Mouse (Mus musculus) midbrain, postnatal 0 days (tissue): Measurements from ENCODE around the gene Pip4k2a. TPM values are rescaled to one million over a fixed set of nuclear protein-coding genes. Genes with fewer than 3 reads are reported as not detected.

ENCODE experiments used
- ATAC-seq: fragments of 200-750 bp; cut with Nextera tagmentation; 2 replicates; pipeline ENCODE4 v1.8.0; 2017; ENCODE audit warnings: moderate number of reproducible peaks, mild to moderate bottlenecking, moderate TSS enrichment, moderate library complexity; ENCODE audit not compliant: low FRiP score
- DNase-seq: peaks from one replicate; pipeline ENCODE4 v3.0.0-alpha.2; 2015; ENCODE audit warnings: low spot score
- H3K27ac ChIP-seq: fragments of 300-500 bp; sonication (generic); 2 replicates; pipeline ENCODE4 v1.5.1; 2014; ENCODE audit warnings: low read depth, mild to moderate bottlenecking, low read length, mixed read lengths
- H3K27me3 ChIP-seq: fragments of 300-500 bp; sonication (generic); 2 replicates; pipeline ENCODE4 v1.6.1; 2014; ENCODE audit warnings: low read length, control low read depth, mixed read lengths; ENCODE audit not compliant: insufficient read depth
- H3K36me3 ChIP-seq: fragments of 300-500 bp; sonication (generic); 2 replicates; pipeline ENCODE4 v1.6.1; 2014; ENCODE audit warnings: low read length, control low read depth, mixed read lengths; ENCODE audit not compliant: insufficient read depth
- H3K4me1 ChIP-seq: fragments of 300-500 bp; sonication (generic); 2 replicates; pipeline ENCODE4 v1.6.1; 2014; ENCODE audit warnings: mild to moderate bottlenecking, control low read depth, antibody characterized with exemption, low read length, mixed read lengths; ENCODE audit not compliant: insufficient read depth
- H3K4me2 ChIP-seq: fragments of 300-500 bp; sonication (generic); 2 replicates; pipeline ENCODE4 v1.6.1; 2014; ENCODE audit warnings: low read depth, mild to moderate bottlenecking, low read length, mixed read lengths; ENCODE audit not compliant: poor library complexity, severe bottlenecking
- H3K4me3 ChIP-seq: fragments of 300-500 bp; sonication (generic); 2 replicates; pipeline ENCODE4 v1.5.1; 2014; ENCODE audit warnings: low read depth, mild to moderate bottlenecking, low read length, moderate library complexity
- H3K9ac ChIP-seq: fragments of 300-500 bp; sonication (generic); replicated peaks from 2 replicates; pipeline ENCODE4 v1.6.1; 2014; ENCODE audit warnings: mild to moderate bottlenecking, low read length, moderate library complexity, mixed read lengths; ENCODE audit not compliant: poor library complexity, severe bottlenecking
- H3K9me3 ChIP-seq: fragments of 300-500 bp; sonication (generic); 2 replicates; pipeline ENCODE4 v1.6.1; 2016; ENCODE audit warnings: low read length, control low read depth
- CTCF ChIP-seq: IDR thresholded peaks from 2 replicates; pipeline ENCODE4 v1.5.1; 2016; ENCODE audit warnings: antibody characterized with exemption, mild to moderate bottlenecking
- WGBS: fragments of 180-500 bp; shearing (Covaris S2); extraction: QIAGEN DNeasy Blood & Tissue Kit; methylation state at CpG from one replicate; pipeline ENCODE4 v1.1.7; 2014; 5-methylcytosine and 5-hydroxymethylcytosine counted together
- polyA plus RNA-seq: library from polyadenylated mRNA; unstranded; fragments of >200 nt; fragmentation: Nextera tagmentation; extraction: Ambion mirVana; gene quantifications from 2 replicates; pipeline ENCODE4 v1.2.1, GENCODE M21; 2015
- total RNA-seq: library from RNA; depleted of rRNA; stranded (reverse); fragments of >200 nt; gene quantifications from 2 replicates; pipeline ENCODE4 v1.2.3, GENCODE M21; 2014

Pip4k2a gene
- total and polyA plus RNA-seq, 2 experiments from 2014 or later, result 7.1 to 8.1 TPM

GRCm38 (mm10) chr2:18962502-18962901 is 35.4 kb downstream of the Pip4k2a start:
- Histone ChIP-seq H3K36me3 (no peaks in the 10 kb centered on the region), H3K4me2 (no peak overlapping the region), H3K9ac (no peak overlapping the region), H3K27me3 (no peaks in the 10 kb centered on the region), H3K9me3 (no peaks in the 10 kb centered on the region), H3K27ac (no peak overlapping the region), H3K4me3 (no peak overlapping the region), H3K4me1 (no peaks in the 10 kb centered on the region)
- DNase-seq (no peak), ATAC-seq (no peak)
- no peak for TF ChIP-seq CTCF
- 81% methylated on average over 3 of the region's 3 CpGs for WGBS

GRCm38 (mm10) chr2:18960376-18960973 is 37.5 kb downstream of the Pip4k2a start:
- no peak overlapping the region for H3K9ac ChIP-seq
- H3K4me2 ChIP-seq, result no peak overlapping the region
- no peak for ATAC-seq
- H3K9me3 ChIP-seq, result no peaks in the 10 kb centered on the region
- no peak for TF ChIP-seq CTCF
- no peak overlapping the region for H3K27ac ChIP-seq
- WGBS, result 46% methylated on average over 7 of the region's 7 CpGs
- H3K4me1 ChIP-seq, result no peaks in the 10 kb centered on the region
- H3K27me3 ChIP-seq, result no peaks in the 10 kb centered on the region
- no peak overlapping the region for H3K4me3 ChIP-seq
- no peaks in the 10 kb centered on the region for H3K36me3 ChIP-seq
- no peak for DNase-seq

GRCm38 (mm10) chr2:18959558-18959957 is 38.4 kb downstream of the Pip4k2a start:
- Histone ChIP-seq H3K4me2 (no peak overlapping the region), H3K27ac (no peak overlapping the region), H3K36me3 (no peaks in the 10 kb centered on the region), H3K27me3 (no peaks in the 10 kb centered on the region), H3K4me3 (no peak overlapping the region), H3K4me1 (no peaks in the 10 kb centered on the region), H3K9ac (no peak overlapping the region), H3K9me3 (no peaks in the 10 kb centered on the region)
- TF ChIP-seq CTCF, result no peak
- DNase-seq, result no peak
- 94% methylated on average over 5 of the region's 5 CpGs for WGBS
- no peak for ATAC-seq

GRCm38 (mm10) chr2:18959008-18959407 is 38.9 kb downstream of the Pip4k2a start:
- Histone ChIP-seq H3K4me3 (no peak overlapping the region), H3K9ac (no peak overlapping the region), H3K4me2 (no peak overlapping the region), H3K27ac (no peak overlapping the region), H3K4me1 (no peaks in the 10 kb centered on the region), H3K9me3 (no peaks in the 10 kb centered on the region), H3K27me3 (no peaks in the 10 kb centered on the region), H3K36me3 (no peaks in the 10 kb centered on the region)
- ATAC-seq (no peak), DNase-seq (no peak)
- TF ChIP-seq CTCF, result no peak
- whole genome bisulfite sequencing, result 94% methylated on average over 6 of the region's 6 CpGs

GRCm38 (mm10) chr2:18958501-18958900 is 39.4 kb downstream of the Pip4k2a start:
- DNase-seq (no peak), ATAC-seq (no peak)
- Histone ChIP-seq H3K4me3 (no peak overlapping the region), H3K27ac (no peak overlapping the region), H3K4me2 (no peak overlapping the region), H3K27me3 (no peaks in the 10 kb centered on the region), H3K4me1 (no peaks in the 10 kb centered on the region), H3K36me3 (no peaks in the 10 kb centered on the region), H3K9me3 (no peaks in the 10 kb centered on the region), H3K9ac (no peak overlapping the region)
- 87% methylated on average over 5 of the region's 5 CpGs for WGBS
- TF ChIP-seq CTCF, result no peak

GRCm38 (mm10) chr2:18958044-18958443 is 39.9 kb downstream of the Pip4k2a start:
- Histone ChIP-seq H3K36me3 (no peaks in the 10 kb centered on the region), H3K4me3 (no peak overlapping the region), H3K9me3 (no peaks in the 10 kb centered on the region), H3K4me1 (no peaks in the 10 kb centered on the region), H3K27ac (no peak overlapping the region), H3K4me2 (no peak overlapping the region), H3K9ac (no peak overlapping the region), H3K27me3 (no peaks in the 10 kb centered on the region)
- no peak for TF ChIP-seq CTCF
- DNase-seq (no peak), ATAC-seq (no peak)
- 78% methylated on average over 9 of the region's 9 CpGs for whole genome bisulfite sequencing
